Mouse (Mus musculus) kidney, adult 2 months (tissue): ENCODE results near the gene Lrrc3c.

Experiments
- CTCF ChIP-seq: fragments of 200-500 bp; conservative IDR thresholded peaks from 2 replicates; pipeline ENCODE4 v1.5.1; 2011; ENCODE audit warnings: low read depth, mild to moderate bottlenecking, control low read depth, low read length, moderate library complexity, mixed read lengths; ENCODE audit not compliant: insufficient read depth, insufficient read length
- POLR2A ChIP-seq: fragments of 200-500 bp; IDR thresholded peaks from one replicate; pipeline ENCODE4 v1.6.1; 2011; ENCODE audit warnings: low read depth, low read length, control low read depth

GRCm38 (mm10) chr11:98602090-98602690 is 4.1 kb downstream of the Lrrc3c start:
- TF ChIP-seq CTCF: no peak
- TF ChIP-seq POLR2A: no peak
